Mouse (Mus musculus) lung, postnatal 14 days (tissue): Measurements from ENCODE around the gene Slc7a5.

Experiments
- DNase-seq: peaks from one replicate; pipeline ENCODE4 v3.0.0; 2021

Slc7a5 gene

GRCm38 (mm10) chr8:121879712-121880111 is 27.8 kb downstream of the Slc7a5 start:
- no peak for DNase-seq

- peak; percentile 37 for DNase-seq
Measured at GRCm38 (mm10) chr8:121877828-121878480, 29.5 kb downstream of the Slc7a5 start.

- peak; percentile 18 for DNase-seq
Measured at GRCm38 (mm10) chr8:121877212-121877611, 30.3 kb downstream of the Slc7a5 start.

GRCm38 (mm10) chr8:121875517-121875916 is 32.0 kb downstream of the Slc7a5 start:
- DNase-seq = no peak

GRCm38 (mm10) chr8:121875045-121875444 is 32.4 kb downstream of the Slc7a5 start:
- no peak for DNase-seq

GRCm38 (mm10) chr8:121874031-121874430 is 33.5 kb downstream of the Slc7a5 start:
- peak; percentile 64 for DNase-seq

- DNase-seq = no peak
Measured at GRCm38 (mm10) chr8:121871833-121872440, 35.6 kb downstream of the Slc7a5 start.

- no peak for DNase-seq
Measured at GRCm38 (mm10) chr8:121870190-121870589, 37.3 kb downstream of the Slc7a5 start.

GRCm38 (mm10) chr8:121868896-121869295 is 38.6 kb downstream of the Slc7a5 start:
- DNase-seq = no peak

GRCm38 (mm10) chr8:121868196-121868595 is 39.3 kb downstream of the Slc7a5 start:
- DNase-seq = no peak

GRCm38 (mm10) chr8:121865356-121865755 is 42.1 kb downstream of the Slc7a5 start:
- no peak for DNase-seq

- no peak for DNase-seq
Measured at GRCm38 (mm10) chr8:121861806-121862548, 45.5 kb downstream of the Slc7a5 start.

- DNase-seq = peak; percentile 30
Measured at GRCm38 (mm10) chr8:121861276-121861675, 46.2 kb downstream of the Slc7a5 start.

- DNase-seq = no peak
Measured at GRCm38 (mm10) chr8:121857747-121858146, 49.7 kb downstream of the Slc7a5 start.

GRCm38 (mm10) chr8:121857331-121857730 is 50.2 kb downstream of the Slc7a5 start:
- DNase-seq = no peak

- DNase-seq = no peak
Measured at GRCm38 (mm10) chr8:121856071-121856746, 51.3 kb downstream of the Slc7a5 start.

GRCm38 (mm10) chr8:121853586-121853985 is 53.9 kb downstream of the Slc7a5 start:
- DNase-seq = no peak

- no peak for DNase-seq
Measured at GRCm38 (mm10) chr8:121852464-121852863, 55.0 kb downstream of the Slc7a5 start.

GRCm38 (mm10) chr8:121851716-121852115 is 55.8 kb downstream of the Slc7a5 start:
- no peak for DNase-seq

- DNase-seq = peak; percentile 99
Measured at GRCm38 (mm10) chr8:121850821-121851470, 56.5 kb downstream of the Slc7a5 start.

GRCm38 (mm10) chr8:121850436-121850820 is 57.1 kb downstream of the Slc7a5 start:
- no peak for DNase-seq

- peak; percentile 70 for DNase-seq
Measured at GRCm38 (mm10) chr8:121850018-121850417, 57.5 kb downstream of the Slc7a5 start.

GRCm38 (mm10) chr8:121849303-121849702 is 58.2 kb downstream of the Slc7a5 start:
- no peak for DNase-seq
